Mouse (Mus musculus) liver, embryonic 18 days (tissue): ENCODE results near the gene Dld. TPM values are rescaled to one million over a fixed set of nuclear protein-coding genes. Genes with fewer than 3 reads are reported as not detected.

Experiments used
- polyA plus RNA-seq: library from polyadenylated mRNA; depleted of rRNA; stranded (reverse); fragments of >200 nt; gene quantifications from 2 replicates; pipeline ENCODE4 v1.2.3, GENCODE M21; 2012; rRNA removed

Dld gene
- 44.4 and 49.4 TPM in 2 replicates for polyA plus RNA-seq

GRCm38 (mm10) chr12:31350944-31351928, at the start of gene Dld:
TSS of gene Dld (minus strand) at chr12:31351453.

GRCm38 (mm10) chr12:31390571-31390970, 39.3 kb upstream of the Dld start, which contains the start of gene Slc26a3:
TSS of gene Slc26a3 (plus strand) at chr12:31390871.

Other genes starting within 250 kb of the Dld start
- not detected in 2 replicates for gene Gm6993, start 110.7 kb downstream of the Dld start, polyA plus RNA-seq
- gene Lamb1, start 86.2 kb downstream of the Dld start, polyA plus RNA-seq, result 4.0 and 4.3 TPM in 2 replicates
- gene Slc26a3, start 39.4 kb upstream of the Dld start, polyA plus RNA-seq, result 0.02 and 0.03 TPM in 2 replicates
- gene Cbll1, start 148.2 kb upstream of the Dld start, polyA plus RNA-seq, result 2.0 and 2.1 TPM in 2 replicates
- gene Slc26a4, start 208.5 kb upstream of the Dld start, polyA plus RNA-seq, result 0.01 and 0.02 TPM in 2 replicates